Mouse (Mus musculus) kidney, adult 2 months (tissue): ENCODE measurements around the gene Itpripl2. TPM values are rescaled to one million over a fixed set of nuclear protein-coding genes. Genes with fewer than 3 reads are reported as not detected.

Source experiments
- DNase-seq: peaks from one replicate; pipeline ENCODE4 v3.0.0; 2021
- H3K27ac ChIP-seq: fragments of 200-500 bp; 2 replicates; pipeline ENCODE4 v1.5.1; 2012; ENCODE audit warnings: low read depth, low read length, control low read depth, inconsistent platforms; ENCODE audit not compliant: insufficient read depth
- H3K27me3 ChIP-seq: fragments of 200-500 bp; replicated peaks from 2 replicates; pipeline ENCODE4 v1.6.1; 2012; ENCODE audit warnings: mild to moderate bottlenecking, moderate library complexity, low read length, inconsistent platforms; ENCODE audit not compliant: control insufficient read depth, insufficient read depth
- H3K36me3 ChIP-seq: fragments of 200-500 bp; 2 replicates; pipeline ENCODE4 v1.6.1; 2012; ENCODE audit warnings: mild to moderate bottlenecking, moderate library complexity, low read length, inconsistent platforms; ENCODE audit not compliant: control insufficient read depth, insufficient read depth
- H3K4me1 ChIP-seq: fragments of 200-500 bp; 2 replicates; pipeline ENCODE4 v1.6.1; 2011; ENCODE audit warnings: low read length; ENCODE audit not compliant: control insufficient read depth, insufficient read depth
- H3K4me3 ChIP-seq: fragments of 200-500 bp; 2 replicates; pipeline ENCODE4 v1.5.1; 2011; ENCODE audit warnings: mild to moderate bottlenecking, low read depth, low read length, control low read depth; ENCODE audit not compliant: insufficient read depth
- CTCF ChIP-seq: fragments of 200-500 bp; conservative IDR thresholded peaks from 2 replicates; pipeline ENCODE4 v1.5.1; 2011; ENCODE audit warnings: low read depth, mild to moderate bottlenecking, control low read depth, low read length, moderate library complexity, mixed read lengths; ENCODE audit not compliant: insufficient read depth, insufficient read length
- POLR2A ChIP-seq: fragments of 200-500 bp; IDR thresholded peaks from one replicate; pipeline ENCODE4 v1.6.1; 2011; ENCODE audit warnings: low read depth, low read length, control low read depth
- WGBS: fragments of 180-500 bp; shearing (Covaris S2); methylation state at CpG from one replicate; pipeline ENCODE4 v1.1.7; 2018; 5-methylcytosine and 5-hydroxymethylcytosine counted together
- polyA plus RNA-seq: library from polyadenylated mRNA; depleted of rRNA; stranded (reverse); fragments of >200 nt; gene quantifications from 2 replicates; pipeline ENCODE4 v1.2.3, GENCODE M21; 2012

Gene Itpripl2
- polyA plus RNA-seq, 1 experiment, result 6.9 TPM

DNA sequence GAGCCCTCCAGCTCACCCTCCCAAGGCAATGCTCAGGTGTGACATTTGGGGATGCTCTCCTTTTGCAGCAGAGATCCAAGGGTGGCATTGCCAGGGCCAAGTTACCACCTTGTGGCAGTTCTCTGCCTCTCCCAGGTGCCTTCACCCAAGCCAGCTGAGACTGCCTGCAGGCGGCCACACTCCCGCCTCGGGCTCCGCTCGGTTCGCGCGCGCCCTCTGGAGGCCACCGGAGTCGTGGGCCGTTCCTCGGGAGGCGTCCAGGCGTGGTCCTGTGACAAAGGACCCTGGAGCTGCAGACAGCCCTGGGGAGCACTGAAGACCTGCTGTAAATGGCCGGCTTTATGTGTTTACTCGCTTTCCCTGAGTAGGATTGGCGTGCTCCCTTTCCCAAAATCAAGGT, 26.9 kb upstream of the Itpripl2 start:
- H3K4me3 ChIP-seq, result no peak overlapping the region
- no peaks in the 10 kb centered on the region for H3K36me3 ChIP-seq
- peak; percentile 79 for DNase-seq
- H3K4me1 ChIP-seq, result no peaks in the 10 kb centered on the region; the same call in 1 of the 2 replicates
- TF ChIP-seq CTCF (peak; percentile 72), POLR2A (no peak)
- 4% methylated on average over 18 of the region's 18 CpGs for WGBS
- H3K27ac ChIP-seq, result no peak overlapping the region
- H3K27me3 ChIP-seq, result no peaks in the 10 kb centered on the region

GRCm38 (mm10) chr7:118517819-118518218, 26.0 kb upstream of the Itpripl2 start:
- H3K27me3 ChIP-seq, result no peaks in the 10 kb centered on the region
- no peaks in the 10 kb centered on the region; the same call in 1 of the 2 replicates for H3K4me1 ChIP-seq
- TF ChIP-seq POLR2A, result no peak
- TF ChIP-seq CTCF, result peak; percentile 56
- no peak overlapping the region for H3K4me3 ChIP-seq
- 70% methylated on average over 2 of the region's 2 CpGs for WGBS
- no peak for DNase-seq
- H3K27ac ChIP-seq, result no peak overlapping the region
- no peaks in the 10 kb centered on the region for H3K36me3 ChIP-seq

DNA sequence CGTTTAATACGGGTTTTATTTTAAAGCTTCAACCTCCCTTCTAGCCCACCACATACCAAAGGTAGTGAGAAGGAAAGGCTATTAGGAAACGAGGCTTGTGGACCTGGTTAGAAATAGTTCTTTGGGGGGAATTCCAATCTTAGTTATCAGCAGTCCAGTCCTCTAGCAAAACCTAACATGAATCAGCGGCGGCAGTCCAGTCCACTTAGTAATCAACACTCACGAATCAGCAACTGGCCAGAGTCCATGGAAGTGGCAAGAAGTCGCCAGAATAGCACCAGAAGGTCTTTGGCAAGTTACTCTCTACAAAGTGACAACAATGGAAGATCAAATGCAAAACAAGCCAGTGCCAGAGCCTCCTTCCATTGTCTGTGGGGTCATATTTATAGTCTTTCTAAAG, 16.8 kb upstream of the Itpripl2 start:
- no peak for DNase-seq
- TF ChIP-seq CTCF (no peak), POLR2A (no peak)
- H3K27me3 ChIP-seq, result no peaks in the 10 kb centered on the region
- no peaks in the 10 kb centered on the region for H3K36me3 ChIP-seq
- 74% methylated on average over 7 of the region's 7 CpGs for WGBS
- H3K4me1 ChIP-seq, result no peaks in the 10 kb centered on the region
- H3K4me3 ChIP-seq, result no peak overlapping the region
- H3K27ac ChIP-seq, result no peak overlapping the region

GRCm38 (mm10) chr7:118503844-118504243, 12.1 kb upstream of the Itpripl2 start:
- Histone ChIP-seq H3K27ac (no peak overlapping the region), H3K27me3 (no peaks in the 10 kb centered on the region), H3K4me1 (no peaks in the 10 kb centered on the region), H3K36me3 (no peaks in the 10 kb centered on the region), H3K4me3 (no peak overlapping the region)
- TF ChIP-seq CTCF (no peak), POLR2A (no peak)
- 75% methylated on average over 4 of the region's 4 CpGs for WGBS
- peak; percentile 30 for DNase-seq

DNA sequence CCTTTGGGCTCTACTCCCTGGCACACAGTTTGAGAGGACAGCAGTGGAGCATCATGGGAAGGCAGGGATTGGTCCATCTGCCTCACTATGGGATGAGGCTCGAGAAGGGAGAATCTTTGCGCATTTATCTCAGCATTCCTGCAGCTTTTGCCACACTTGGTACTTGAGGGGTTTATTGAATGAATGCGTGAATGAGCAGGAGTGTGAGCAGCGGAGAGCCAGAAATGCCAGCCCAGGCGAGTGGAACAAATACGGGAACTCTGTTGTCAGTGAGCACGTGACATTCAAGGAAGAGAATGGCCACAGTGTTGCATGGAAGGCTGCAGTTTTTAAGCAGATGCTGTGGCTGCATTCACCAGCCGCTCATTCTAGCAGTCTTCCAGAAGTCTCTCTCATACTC, 10.6 kb upstream of the Itpripl2 start:
- TF ChIP-seq POLR2A, result no peak
- TF ChIP-seq CTCF, result no peak
- Histone ChIP-seq H3K36me3 (no peaks in the 10 kb centered on the region), H3K4me1 (no peaks in the 10 kb centered on the region), H3K27ac (no peak overlapping the region), H3K4me3 (no peak overlapping the region), H3K27me3 (no peaks in the 10 kb centered on the region)
- 62% methylated on average over 8 of the region's 8 CpGs for WGBS
- DNase-seq, result no peak

- DNase-seq, result no peak
- TF ChIP-seq CTCF, result no peak
- TF ChIP-seq POLR2A, result no peak
- H3K4me3 ChIP-seq, result no peak overlapping the region
- H3K27ac ChIP-seq, result no peak overlapping the region
- 54% methylated on average over 7 of the region's 7 CpGs for WGBS
- H3K27me3 ChIP-seq, result no peaks in the 10 kb centered on the region
- no peaks in the 10 kb centered on the region for H3K4me1 ChIP-seq
- H3K36me3 ChIP-seq, result no peaks in the 10 kb centered on the region
Observed at GRCm38 (mm10) chr7:118499784-118500435, 8.1 kb upstream of the Itpripl2 start.

GRCm38 (mm10) chr7:118498984-118499783, 7.4 kb upstream of the Itpripl2 start:
- DNase-seq, result no peak
- Histone ChIP-seq H3K27me3 (no peaks in the 10 kb centered on the region), H3K4me1 (no peaks in the 10 kb centered on the region), H3K4me3 (no peak overlapping the region), H3K36me3 (no peaks in the 10 kb centered on the region), H3K27ac (no peak overlapping the region)
- 80% methylated on average over 12 of the region's 12 CpGs for WGBS
- TF ChIP-seq POLR2A, result no peak
- no peak for TF ChIP-seq CTCF
